Mouse (Mus musculus) 416B (cell line): ENCODE results near the gene Myoz1.

Source experiments
- DNase-seq: peaks from one replicate; pipeline ENCODE4 v3.0.0; 2011; ENCODE audit warnings: low read depth

Myoz1 gene

DNA sequence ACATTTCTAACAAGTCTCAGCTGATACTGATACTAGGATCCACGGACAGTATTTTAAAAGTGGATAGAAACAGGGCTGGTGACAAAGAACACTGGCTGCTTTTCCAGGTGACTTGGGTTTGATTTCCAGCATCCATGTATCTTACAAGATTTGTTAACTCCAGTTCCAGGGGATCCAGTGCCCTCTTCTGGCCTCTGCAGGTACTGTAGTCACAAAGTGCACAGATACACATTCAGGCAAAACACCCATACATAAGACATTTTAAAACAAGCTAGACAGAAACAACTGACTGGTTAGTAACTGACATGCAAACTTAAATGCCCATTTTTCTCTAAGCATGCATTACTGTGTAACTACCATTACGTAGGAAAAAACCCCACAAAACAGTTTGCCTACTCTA is 16.6 kb upstream of the Myoz1 start:
- DNase-seq, result peak; percentile 81

DNA sequence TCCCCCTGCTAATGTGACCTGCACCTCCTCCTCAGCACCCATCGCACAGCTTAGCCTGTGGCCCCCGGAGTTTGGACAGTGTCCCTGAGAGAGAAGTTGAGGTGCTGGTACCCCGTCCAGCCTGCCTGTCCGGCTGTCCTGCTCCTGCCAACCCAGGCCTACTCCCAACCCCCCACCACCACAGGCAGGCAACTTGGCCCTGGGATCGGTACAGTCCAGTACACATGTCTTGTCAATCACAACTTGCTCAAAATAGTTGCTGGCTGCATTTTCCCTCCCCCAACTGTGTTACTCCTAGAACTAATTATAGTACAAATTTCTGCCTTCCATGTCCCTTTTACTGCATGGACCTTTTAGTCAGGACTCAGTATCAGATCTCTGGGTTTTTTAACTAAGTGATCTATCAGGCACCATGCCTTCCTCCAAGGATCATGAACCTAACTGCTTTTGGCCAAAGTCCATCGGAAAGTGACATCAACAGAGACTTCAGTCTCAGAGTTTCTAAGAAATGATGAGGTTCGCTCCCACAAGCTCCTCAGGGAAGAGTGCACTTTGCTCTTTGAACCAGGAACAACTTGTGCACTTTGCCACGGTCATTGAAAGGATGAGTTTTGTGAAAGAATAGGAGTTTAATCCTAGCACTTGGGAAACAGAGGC is 11.9 kb upstream of the Myoz1 start, which contains the start of gene Synpo2l:
Gene Synpo2l, minus strand, starts transcription at position 201 of the 657 bp plus-strand sequence.
- DNase-seq, result no peak

DNA sequence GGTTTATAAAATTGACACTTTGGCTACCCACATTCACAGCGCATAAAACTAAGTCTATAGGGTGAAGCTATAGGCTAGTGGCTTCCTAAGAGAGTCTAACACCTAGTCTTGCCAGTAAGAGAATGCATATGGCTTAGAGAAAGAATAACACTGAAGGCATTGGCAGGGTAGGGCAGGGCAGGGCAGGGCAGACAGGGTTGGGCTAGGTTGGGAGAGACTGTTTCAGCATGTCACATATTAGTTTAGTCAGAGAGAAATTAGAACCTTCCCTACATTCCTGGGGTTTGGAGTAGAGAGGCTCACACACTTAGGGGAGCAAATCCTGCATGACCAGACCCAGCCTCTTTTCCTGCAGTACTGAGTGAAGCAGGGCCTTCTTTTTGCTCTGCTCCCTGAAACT is 11.1 kb upstream of the Myoz1 start:
- no peak for DNase-seq

DNA sequence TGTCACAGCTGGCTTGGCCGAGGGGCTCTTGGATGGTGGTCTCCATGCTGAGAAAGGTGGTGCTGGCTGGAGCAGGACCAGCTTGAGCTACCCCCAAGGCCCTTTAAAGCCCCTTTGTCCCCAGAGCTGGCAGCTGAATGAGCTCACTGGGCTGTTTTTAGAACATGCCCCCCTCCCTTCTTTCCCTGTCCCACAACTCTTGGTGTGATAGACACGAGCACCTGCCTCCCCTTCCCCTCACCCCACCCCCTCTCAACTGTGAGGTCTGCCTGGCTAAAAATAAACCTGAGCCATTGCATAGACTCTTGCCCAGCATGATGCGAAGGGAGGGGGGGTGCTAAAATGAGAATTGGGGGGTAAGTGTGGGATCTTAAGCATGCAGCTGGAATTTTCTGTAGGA is 8.1 kb upstream of the Myoz1 start:
- no peak for DNase-seq

DNA sequence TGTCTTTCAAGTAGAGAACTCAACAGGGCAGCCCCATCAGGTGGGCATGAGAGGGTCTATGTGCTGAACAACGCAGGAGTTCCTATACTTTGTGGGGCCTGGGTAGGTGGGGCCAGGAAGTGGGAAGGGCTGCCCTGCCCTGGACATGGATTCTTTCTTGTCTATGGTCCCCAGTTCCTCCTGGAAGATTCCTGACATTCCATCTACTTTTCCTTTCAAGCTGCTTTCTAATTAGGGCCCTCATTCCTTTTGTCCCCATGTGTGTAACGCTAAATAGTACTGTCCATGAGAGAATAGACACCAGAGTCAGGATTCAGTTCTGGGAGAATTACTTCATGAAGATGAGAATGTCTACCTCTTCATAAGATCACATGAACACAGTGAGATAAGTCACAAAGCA is 7.3 kb upstream of the Myoz1 start:
- no peak for DNase-seq

DNA sequence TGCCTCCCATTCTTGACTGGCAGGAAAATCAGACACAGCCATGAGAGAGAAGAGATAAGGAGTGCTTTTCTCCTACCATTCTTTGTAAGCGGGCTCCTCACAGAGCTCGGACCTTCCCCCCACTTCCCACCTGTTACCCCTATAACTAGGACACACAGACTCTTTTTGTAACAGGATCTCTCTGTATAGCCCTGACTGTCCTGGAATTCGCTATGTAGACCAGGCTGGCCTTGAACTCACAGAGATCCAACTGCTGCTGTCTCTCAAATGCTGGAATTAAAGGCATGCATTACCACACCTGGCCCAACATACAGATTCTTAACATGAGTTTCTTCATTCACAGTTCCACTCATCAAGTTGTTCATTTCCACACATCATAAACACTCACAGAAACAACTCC is 6.4 kb upstream of the Myoz1 start:
- no peak for DNase-seq

DNA sequence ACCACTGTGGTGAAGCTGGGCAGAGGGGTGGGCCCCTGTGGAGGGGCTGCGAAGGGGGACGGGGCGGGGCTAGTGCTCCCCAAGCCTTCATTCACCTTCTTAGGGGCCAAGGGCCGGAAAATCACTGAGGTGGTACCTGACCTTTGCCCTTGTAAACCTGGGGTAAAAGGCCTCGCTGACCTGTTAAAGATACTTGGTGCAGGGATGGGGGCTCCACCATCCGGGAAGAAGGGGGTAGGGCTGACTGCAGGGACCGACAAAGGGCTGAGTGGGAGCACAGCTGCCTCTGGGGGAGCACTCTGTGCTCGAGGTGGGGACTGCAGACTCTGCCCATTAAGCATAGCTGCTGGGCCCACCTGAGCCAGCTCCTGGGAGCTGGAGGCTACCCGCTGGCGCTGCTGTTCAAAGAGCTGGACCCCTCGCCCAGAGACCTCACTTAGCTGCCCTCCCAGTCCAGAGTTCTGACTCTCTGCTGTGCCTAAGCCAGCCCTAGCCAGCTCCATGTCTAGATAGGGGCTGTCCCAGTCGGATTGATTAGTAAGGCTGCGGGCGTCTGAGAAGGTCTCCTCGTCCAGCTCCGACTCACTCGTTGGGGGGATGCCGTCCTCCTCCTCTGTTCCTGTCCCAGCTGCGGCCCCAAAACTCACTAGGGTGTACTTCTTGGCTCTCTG is 5.5 kb upstream of the Myoz1 start:
- DNase-seq, result no peak

DNA sequence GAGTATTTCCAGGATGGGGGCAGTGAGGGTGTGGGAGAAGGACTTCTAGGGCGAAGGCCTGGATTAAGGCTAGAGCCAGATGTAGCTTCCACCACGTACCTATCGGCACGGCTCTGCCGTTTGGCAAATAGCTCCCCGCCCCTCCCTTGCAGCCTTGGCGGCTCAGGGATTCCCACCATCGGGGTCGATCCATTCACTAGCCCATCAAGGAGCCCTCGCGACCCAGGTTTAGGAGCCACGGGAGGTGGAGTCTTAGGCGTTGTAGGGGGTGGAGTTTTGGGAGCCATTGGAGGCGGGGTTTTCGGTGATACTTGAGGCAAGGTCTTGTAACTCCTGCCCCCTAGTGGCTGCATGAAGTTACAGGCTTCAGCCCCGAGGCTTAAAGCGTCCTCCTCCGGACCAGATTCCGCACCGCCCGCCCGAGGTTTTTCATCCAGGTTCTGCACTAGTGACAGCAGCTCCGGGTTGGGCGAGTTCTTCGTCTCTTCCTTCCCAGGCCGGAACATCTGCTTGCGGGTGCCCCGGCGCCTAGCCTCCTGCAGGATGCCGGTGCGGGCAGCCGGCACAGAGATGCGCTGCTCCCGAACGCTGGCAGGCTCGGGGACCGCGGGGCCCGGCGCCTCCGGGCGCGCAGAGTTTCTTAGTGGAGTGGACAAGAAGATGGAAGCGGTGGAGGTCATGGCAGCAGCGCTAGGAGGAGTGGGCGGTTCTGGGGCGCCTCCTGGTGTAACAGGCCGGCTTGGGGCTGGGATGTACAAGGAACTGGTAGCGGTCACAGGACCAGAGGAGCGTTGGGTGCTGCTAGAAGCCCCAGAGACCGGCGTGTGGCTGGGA is 4.7 kb upstream of the Myoz1 start:
- DNase-seq, result peak; percentile 96

DNA sequence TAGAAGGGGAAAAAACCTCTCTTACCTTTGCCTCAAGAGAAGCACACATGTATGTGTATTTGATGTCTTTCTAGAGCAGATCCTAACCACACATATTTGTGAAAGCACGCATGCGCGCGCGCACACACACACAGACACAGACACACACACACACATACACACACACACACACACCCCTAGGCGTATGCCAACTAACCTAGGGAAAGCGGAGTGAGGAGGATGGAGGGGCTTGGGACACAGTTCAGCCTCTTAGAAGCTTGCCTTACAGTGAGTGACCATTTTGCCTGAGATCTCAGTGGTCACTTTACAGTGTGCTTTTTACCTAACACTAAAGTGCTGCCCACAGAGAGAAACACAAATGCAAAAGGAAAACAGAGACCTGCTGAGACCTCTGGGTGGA is 3.3 kb upstream of the Myoz1 start:
- no peak for DNase-seq

DNA sequence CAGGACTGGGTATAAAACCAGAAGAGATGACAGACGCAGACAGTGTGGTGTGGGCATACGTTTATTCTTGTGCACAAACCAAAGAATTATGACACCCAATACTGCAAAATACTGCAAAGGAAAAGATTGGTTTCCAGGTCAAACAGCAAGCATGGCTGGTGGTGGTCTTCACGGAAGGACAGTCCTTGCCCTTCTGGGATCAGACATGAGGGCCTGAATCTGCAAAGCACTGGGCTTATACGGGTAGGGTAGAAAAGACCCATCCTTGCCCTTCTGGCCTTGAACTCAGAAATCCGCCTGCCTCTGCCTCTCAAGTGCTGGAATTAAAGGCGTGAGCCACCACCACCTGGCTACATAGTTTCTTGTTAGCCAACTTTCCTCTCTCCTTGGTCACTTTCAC is 2.6 kb upstream of the Myoz1 start:
- no peak for DNase-seq

DNA sequence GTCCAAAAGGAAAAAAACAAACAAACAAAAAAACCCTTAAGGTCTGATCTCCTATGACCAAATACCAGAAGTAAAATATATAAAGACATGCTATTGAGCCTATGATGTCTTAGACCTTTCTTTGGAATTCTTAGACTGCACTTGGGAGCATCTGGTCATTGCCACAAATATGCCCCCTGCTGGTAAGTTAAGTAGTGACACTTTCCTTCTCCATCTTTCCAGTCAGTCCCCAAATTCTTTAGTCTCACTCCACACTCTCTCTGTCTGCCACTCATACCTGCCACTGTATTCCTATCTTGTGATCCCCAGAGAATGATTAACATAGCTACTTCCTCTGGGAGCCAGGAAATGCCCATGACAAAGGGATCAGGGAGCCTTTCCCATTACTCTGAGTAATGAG is 2.0 kb upstream of the Myoz1 start:
- peak; percentile 69 for DNase-seq

DNA sequence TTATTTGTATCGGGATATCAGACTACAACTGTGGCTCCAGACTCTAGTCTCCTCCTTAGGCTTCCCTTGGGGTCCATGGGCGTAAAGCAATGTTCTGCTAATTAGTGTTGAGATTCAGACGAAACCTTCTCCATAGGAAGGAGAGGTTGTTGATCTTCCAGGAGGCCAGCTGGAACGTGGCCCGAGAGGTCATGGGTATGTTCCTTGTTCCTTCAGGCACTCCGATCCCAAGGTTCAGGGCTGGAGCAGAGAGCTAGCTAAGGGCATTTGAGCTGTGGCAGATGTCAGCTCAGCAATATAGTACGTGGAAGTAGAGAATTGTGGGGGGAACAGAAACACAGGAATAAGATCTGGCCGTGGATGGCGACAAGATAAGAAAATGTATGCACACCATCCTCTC is 609 bp downstream of the Myoz1 start:
- no peak for DNase-seq

DNA sequence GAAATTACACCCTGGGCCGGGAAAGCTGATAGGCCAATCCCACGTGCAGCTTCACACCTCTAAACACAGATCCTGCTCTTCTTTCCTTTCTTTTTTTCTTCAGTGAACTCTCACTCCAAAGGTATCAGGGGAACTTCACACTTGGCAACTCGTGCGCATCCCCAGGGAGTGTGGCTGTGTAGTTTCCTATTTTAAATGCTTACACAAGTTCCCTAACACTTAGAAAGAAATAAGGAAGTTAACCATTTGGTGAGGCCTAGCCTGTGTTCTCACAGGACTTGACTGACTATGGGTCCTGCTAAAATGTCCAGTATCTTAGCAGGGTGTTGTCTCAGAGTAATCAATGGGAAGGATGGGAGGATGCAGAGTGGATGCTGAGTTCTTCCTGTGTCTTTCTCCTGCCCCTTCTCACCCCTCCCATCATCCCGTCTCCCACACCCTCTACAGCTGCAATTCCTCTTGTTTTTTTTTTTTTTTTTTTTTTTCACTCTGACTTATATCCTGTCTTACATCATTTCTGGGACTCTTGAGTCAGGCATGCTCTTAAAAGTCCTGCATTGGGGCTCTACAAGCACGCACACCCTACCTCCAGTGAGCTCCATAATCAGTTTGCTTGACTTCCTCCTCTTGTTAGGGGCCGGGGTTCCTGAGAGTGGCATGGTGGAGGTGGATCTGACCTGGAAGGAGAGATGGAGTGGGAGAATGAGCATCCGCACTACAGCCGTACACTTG is 1.5 kb downstream of the Myoz1 start:
- peak; percentile 56 for DNase-seq

DNA sequence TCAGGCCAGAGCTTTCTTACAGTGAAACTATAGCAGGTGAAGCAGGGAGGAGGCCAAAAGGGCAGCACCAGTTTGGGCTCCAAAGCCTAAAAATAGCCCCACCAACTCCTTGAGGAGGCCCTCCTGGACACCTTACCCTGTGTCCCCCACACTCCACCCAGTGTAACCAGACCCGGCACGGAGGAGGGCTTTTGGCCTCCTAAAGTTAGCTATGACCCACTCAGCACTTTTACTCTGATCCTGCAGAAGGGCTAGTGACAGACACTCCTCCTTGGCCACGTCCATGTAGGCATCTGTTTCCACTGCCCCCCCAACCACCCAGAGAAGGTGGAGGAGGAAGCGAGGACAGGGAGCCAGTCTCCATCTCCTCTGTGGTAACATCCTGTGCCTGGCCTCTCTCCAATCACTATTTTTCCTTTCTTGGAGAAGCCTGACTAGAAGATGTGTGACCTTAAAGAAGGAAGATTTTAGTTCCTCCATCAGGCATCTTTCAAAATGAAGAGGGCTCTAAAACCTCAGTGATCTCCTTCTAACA is 4.6 kb downstream of the Myoz1 start:
- no peak for DNase-seq

DNA sequence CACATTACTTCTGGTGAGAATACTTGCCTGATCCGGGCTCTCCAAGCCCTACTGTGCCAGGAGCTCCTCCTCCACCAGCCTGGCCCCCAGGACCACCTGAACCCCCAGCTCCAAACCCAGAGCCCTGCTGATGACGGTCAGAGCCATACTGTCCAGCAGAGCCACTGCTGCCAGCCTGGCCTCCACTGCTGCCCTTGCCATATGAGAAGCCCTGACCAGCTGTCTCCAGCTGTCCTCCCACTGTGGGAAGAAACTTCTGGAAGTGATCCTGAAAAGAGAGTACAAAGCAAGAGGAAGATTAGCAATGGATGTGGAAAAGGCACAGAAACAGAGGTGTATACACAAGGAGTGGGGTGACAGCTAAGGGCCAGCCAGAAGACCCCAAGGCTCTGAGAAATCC is 5.3 kb downstream of the Myoz1 start:
- DNase-seq, result no peak

DNA sequence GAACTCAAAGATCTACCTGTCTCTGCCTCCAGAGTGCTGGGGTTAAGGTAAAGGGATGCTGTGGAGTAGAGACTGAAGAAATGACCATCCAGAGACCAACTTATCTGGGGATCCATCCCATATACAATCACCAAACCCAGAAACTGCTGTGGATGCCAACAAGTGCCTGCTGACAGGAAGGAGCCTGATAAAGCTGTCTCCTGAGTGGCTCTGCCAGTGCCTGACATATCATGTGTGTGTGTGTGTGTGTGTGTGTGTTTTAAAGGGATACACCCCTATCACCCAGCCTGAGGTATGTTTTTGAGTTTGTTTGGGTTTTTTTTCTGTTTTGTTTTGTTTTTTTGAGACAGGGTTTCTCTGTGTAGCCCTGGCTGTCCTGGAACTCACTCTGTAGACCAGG is 10.0 kb downstream of the Myoz1 start:
- DNase-seq, result peak; percentile 42

DNA sequence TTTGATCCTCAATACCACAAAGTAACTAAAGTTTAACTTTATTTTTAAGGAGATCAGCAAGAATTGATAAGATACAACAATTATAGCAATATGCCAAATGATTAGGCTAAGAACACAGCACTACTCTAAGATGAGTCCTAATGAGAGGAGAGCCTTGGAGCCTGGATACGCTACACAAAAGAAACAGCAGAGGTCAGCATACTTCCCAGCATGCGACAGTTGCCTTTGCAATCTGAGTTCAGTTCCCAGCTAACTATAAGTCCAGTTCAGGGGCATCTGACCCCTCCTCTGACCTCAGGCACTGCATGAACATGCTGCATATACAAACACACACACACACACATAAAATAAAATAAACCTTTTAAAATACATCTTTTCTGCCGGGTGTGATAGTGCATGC is 10.8 kb downstream of the Myoz1 start:
- DNase-seq, result peak; percentile 51

DNA sequence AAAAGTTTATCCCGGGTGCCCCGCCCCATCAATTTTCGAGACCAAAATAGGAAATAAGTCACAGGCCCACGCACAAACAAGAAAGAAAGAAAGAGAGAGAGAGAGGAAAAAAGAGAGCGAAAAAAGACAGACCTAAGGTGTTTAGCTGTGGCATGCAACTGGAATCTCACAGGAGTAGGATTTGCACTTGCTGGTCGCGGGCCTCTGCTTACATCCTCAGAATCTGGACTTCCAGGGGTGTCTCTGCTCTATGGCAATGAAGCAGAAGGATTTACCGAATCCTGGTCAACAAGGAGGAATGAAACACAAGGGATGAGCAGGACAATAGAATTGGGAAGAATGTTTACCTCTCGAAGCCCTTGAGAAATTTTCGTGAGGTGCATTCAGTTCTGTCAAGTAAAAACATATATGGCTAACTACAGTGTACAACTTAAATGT is 14.9 kb downstream of the Myoz1 start:
- DNase-seq, result peak; percentile 47

DNA sequence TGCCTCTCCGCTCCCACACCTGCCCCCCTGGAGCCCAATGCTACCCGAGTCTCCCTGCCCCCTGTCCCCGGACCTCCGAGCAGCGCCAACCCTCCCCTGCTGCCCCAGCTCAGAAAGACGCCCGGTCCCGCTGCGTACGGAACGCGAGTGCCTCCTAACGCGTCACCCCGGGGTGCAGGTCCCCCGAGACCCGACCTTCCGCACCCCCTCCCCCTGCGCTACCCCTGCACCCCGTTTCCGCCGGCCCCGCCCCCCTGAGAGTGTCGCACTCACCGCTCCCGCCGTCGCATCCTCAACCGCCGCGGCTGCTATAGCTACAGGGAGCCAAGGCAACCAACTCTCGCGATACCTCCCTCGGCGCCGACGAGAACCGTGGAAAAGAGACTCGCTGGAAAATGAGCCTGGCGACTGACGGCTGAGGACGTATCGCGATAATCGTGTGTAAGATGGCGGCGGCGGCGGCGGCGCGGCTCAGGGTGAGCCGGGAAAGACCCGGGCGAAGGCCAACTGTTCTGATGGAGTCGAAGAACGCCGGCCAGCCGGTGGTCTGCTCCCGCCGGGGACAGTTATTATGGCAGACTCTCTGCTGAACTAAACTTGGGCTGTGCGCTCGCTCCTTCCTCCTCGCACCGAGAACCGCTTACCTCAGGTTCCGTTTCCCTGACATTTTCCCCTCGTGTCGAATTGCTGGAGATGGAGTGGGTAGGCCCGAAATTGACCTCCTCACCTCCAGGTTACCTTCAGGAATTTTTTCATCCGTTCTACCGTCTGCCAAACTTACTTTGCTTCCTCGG is 15.5 kb downstream of the Myoz1 start, which contains the start of gene Usp54:
Gene Usp54, minus strand, starts transcription at position 420 of the 794 bp plus-strand sequence.
- DNase-seq, result peak; percentile 99

DNA sequence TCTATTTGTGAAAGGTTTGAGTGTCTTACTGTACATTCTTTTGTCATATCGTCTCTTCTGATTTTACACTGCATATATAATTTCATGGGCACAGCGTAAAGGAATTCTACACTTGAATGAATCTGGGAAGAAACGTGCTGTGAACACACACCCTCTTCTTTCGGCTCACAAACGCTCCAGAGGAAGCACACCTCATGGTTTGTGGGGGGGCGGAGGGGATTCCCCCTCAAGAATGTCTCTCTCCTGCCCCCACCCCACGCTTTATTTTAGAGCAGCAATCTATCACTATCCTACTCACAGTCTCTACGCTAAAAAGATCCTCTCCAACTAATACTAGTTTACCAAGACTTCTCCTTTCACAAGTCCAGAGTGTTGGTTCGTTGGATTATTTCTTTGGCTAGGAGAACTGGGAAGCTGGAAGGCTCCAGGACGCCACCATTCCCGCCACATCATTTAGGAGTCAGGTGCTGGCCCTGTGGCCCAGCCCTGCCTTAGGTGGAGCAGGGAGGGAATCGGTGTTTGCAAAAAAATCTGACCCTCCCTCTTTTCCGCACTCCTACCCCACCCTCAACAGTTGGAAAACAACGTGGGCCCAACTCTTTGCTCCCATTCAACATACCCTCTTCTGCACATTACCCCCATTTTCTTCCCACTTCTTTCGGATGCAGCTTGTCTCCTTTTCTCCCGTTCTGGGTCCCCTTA is 16.3 kb downstream of the Myoz1 start:
- DNase-seq, result peak; percentile 55

DNA sequence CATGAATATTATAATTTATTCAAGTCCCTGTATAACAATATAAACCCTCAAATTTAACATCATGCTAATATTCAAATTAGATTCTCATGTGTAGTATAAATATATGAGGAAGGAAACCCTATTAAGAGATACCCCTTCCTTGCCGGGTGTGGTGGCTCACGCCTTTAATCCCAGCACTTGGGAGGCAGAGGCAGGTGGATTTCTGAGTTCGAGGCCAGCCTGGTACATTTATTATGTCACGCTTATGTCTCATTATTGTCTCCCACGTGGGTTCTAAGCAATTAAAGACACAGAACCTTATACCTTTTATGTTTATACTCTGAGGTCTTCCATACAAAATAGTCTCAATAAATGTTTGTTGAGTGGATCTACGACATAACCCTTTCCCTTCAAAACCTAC is 17.6 kb downstream of the Myoz1 start:
- no peak for DNase-seq
